Mouse (Mus musculus) duodenum, adult 2 months (tissue): ENCODE results near the gene Emd. TPM values are rescaled to one million over a fixed set of nuclear protein-coding genes. Genes with fewer than 3 reads are reported as not detected.

Experiments
- polyA plus RNA-seq: library from polyadenylated mRNA; depleted of rRNA; stranded (reverse); fragments of >200 nt; gene quantifications from 2 replicates; pipeline ENCODE4 v1.2.3, GENCODE M21; 2012; ENCODE audit warnings: low replicate concordance; rRNA removed

The Emd gene
- 32.5 and 51.7 TPM in 2 replicates for polyA plus RNA-seq

GRCm38 (mm10) chrX:74254153-74254887 is at the start of gene Emd:
TSS of gene Emd (plus strand) at chrX:74254687.

GRCm38 (mm10) chrX:74249615-74250014 is 4.9 kb upstream of the Emd start, which contains the start of gene Flna:
TSS of gene Flna (minus strand) at chrX:74249820.

GRCm38 (mm10) chrX:74270062-74270901 is 15.8 kb downstream of the Emd start, which contains the start of gene Rpl10:
TSS of gene Rpl10 (plus strand) at chrX:74270812.

GRCm38 (mm10) chrX:74281732-74282394 is 27.4 kb downstream of the Emd start, which contains the start of the genes Taz and Dnase1l1:
TSS of gene Taz (plus strand) at chrX:74281912.
TSS of gene Dnase1l1 (minus strand) at chrX:74282337.

GRCm38 (mm10) chrX:74296538-74297448 is 42.3 kb downstream of the Emd start, which contains the start of gene Atp6ap1:
TSS of gene Atp6ap1 (plus strand) at chrX:74297097.

GRCm38 (mm10) chrX:74304867-74305700 is 50.6 kb downstream of the Emd start, which contains the start of gene Gdi1:
TSS of gene Gdi1 (plus strand) at chrX:74304998.

Other genes with a start within 250 kb of the Emd start
- 62.8 and 156 TPM in 2 replicates for gene Irak1, start 230.8 kb upstream of the Emd start, polyA plus RNA-seq
- not detected in 2 replicates for gene Opn1mw, start 127.2 kb upstream of the Emd start, polyA plus RNA-seq
- 1.9 and 2.2 TPM in 2 replicates for gene Mecp2, start 119.3 kb upstream of the Emd start, polyA plus RNA-seq
- not detected in 2 replicates for gene Tex28, start 86.8 kb upstream of the Emd start, polyA plus RNA-seq
- not detected in 2 replicates for gene Tktl1, start 77.4 kb upstream of the Emd start, polyA plus RNA-seq
- 252 and 315 TPM in 2 replicates for gene Flna, start 4.9 kb upstream of the Emd start, polyA plus RNA-seq
- gene Rpl10, start 16.1 kb downstream of the Emd start, polyA plus RNA-seq, result 597 and 840 TPM in 2 replicates
- 68.3 and 76.5 TPM in 2 replicates for gene Taz, start 27.2 kb downstream of the Emd start, polyA plus RNA-seq
- 13.5 and 14.5 TPM in 2 replicates for gene Dnase1l1, start 27.6 kb downstream of the Emd start, polyA plus RNA-seq
- 124 and 181 TPM in 2 replicates for gene Atp6ap1, start 42.4 kb downstream of the Emd start, polyA plus RNA-seq
- gene Gdi1, start 50.3 kb downstream of the Emd start, polyA plus RNA-seq, result 40.2 and 70.9 TPM in 2 replicates
- gene Fam50a, start 58.3 kb downstream of the Emd start, polyA plus RNA-seq, result 6.0 and 7.8 TPM in 2 replicates
- 2.7 and 6.4 TPM in 2 replicates for gene Plxna3, start 74.4 kb downstream of the Emd start, polyA plus RNA-seq
- 16.5 and 24.4 TPM in 2 replicates for gene Lage3, start 98.9 kb downstream of the Emd start, polyA plus RNA-seq
- gene Ubl4a, start 118.5 kb downstream of the Emd start, polyA plus RNA-seq, result 32.7 and 36.9 TPM in 2 replicates
- 11.5 and 11.9 TPM in 2 replicates for gene Slc10a3, start 118.7 kb downstream of the Emd start, polyA plus RNA-seq
- gene Fam3a, start 138.6 kb downstream of the Emd start, polyA plus RNA-seq, result 19.4 and 28.2 TPM in 2 replicates
- 5.4 and 6.6 TPM in 2 replicates for gene Ikbkg, start 138.6 kb downstream of the Emd start, polyA plus RNA-seq
- gene G6pdx, start 174.5 kb downstream of the Emd start, polyA plus RNA-seq, result 18.2 and 22.2 TPM in 2 replicates
- gene Gm6880, start 226.7 kb downstream of the Emd start, polyA plus RNA-seq, result not detected in 2 replicates